Mouse (Mus musculus) spleen, adult 2 months (tissue): ENCODE data around the gene 8030411F24Rik.

ENCODE experiments used
- CTCF ChIP-seq: fragments of 200-500 bp; IDR thresholded peaks from 2 replicates; pipeline ENCODE4 v1.5.1; 2011; ENCODE audit warnings: mild to moderate bottlenecking, inconsistent platforms; ENCODE audit not compliant: insufficient read depth, insufficient read length, insufficient replicate concordance; ENCODE audit errors: extremely low read depth
- POLR2A ChIP-seq: fragments of 200-500 bp; IDR thresholded peaks from 2 replicates; pipeline ENCODE4 v1.6.1; 2011; ENCODE audit warnings: low read depth, low read length, inconsistent platforms

DNA sequence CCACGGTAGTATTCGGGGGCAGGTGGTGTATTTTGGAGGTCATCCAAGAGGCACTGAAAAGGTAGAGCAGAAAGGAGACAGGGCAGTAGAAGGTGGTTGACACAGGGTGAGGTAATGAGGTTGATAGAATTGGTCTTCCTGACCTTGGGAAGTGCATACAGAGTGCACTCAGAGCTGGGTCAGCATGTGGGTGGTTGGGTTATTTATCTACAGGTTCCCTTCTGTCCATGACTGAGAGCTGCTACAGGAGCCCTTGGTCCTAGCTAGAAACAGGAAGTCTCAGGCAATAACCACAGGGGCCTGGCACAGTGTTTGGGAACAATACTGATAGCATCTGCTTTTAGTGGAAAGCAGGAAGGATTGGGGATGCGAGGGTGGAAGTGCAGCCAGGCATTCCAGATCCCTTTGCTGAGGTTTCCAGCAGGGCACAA lies 19.7 kb downstream of the 8030411F24Rik start:
- TF ChIP-seq CTCF (no peak), POLR2A (no peak)
